Mouse (Mus musculus): ENCODE results near the gene Galnt17. TPM values are rescaled to one million over a fixed set of nuclear protein-coding genes. Genes with fewer than 3 reads are reported as not detected.

Gene Galnt17
- polyA plus RNA-seq, 1 experiment from 2014 or later, result 4.1 TPM

GRCm38 (mm10) chr5:131094771-131095170, 213.5 kb downstream of the Galnt17 start:
- no peak overlapping the region for H3K27ac ChIP-seq (replicated peaks; ENCODE audit: low read depth, low read length)
- peaks cover 8% of the 10 kb centered on the region for H3K9me3 ChIP-seq (ENCODE audit: control insufficient read depth, low read length)
- ATAC-seq (ENCODE audit: low read depth) (no peak), DNase-seq (ENCODE audit: low spot score) (peak; percentile 24)
- no peaks in the 10 kb centered on the region for H3K36me3 ChIP-seq (ENCODE audit: control insufficient read depth, insufficient read depth, low read length)
- no peaks in the 10 kb centered on the region for H3K27me3 ChIP-seq (replicated peaks; ENCODE audit: control insufficient read depth, insufficient read depth, low read length)
- no peak overlapping the region for H3K4me2 ChIP-seq (ENCODE audit: low read depth, low read length)
- no peak overlapping the region for H3K9ac ChIP-seq (ENCODE audit: low read depth, low read length)
- 61% methylated on average over 1 of the region's 1 CpGs for WGBS
- H3K4me3 ChIP-seq (ENCODE audit: low read depth, low read length), result no peak overlapping the region
- H3K4me1 ChIP-seq (ENCODE audit: control insufficient read depth, insufficient read depth, low read length), result 0 out of 2 replicates have a peak, but pooled peaks cover 1% of the 10 kb centered on the region

- H3K27me3 ChIP-seq (replicated peaks; ENCODE audit: control insufficient read depth, insufficient read depth, low read length), result no peaks in the 10 kb centered on the region
- peaks cover 5% of the 10 kb centered on the region; the same call in 1 of the 2 replicates for H3K4me1 ChIP-seq (ENCODE audit: control insufficient read depth, insufficient read depth, low read length)
- H3K36me3 ChIP-seq (ENCODE audit: control insufficient read depth, insufficient read depth, low read length), result no peaks in the 10 kb centered on the region
- DNase-seq (ENCODE audit: low spot score) (no peak), ATAC-seq (ENCODE audit: low read depth) (no peak)
- H3K4me2 ChIP-seq (ENCODE audit: low read depth, low read length), result no peak overlapping the region
- no peak overlapping the region for H3K27ac ChIP-seq (replicated peaks; ENCODE audit: low read depth, low read length)
- no peak overlapping the region for H3K9ac ChIP-seq (ENCODE audit: low read depth, low read length)
- no peak overlapping the region for H3K4me3 ChIP-seq (ENCODE audit: low read depth, low read length)
- H3K9me3 ChIP-seq (ENCODE audit: control insufficient read depth, low read length), result peaks cover 8% of the 10 kb centered on the region
- 79% methylated on average over 6 of the region's 6 CpGs for WGBS
These were observed 214.2 kb downstream of the Galnt17 start for GRCm38 (mm10) chr5:131094138-131094537.

GRCm38 (mm10) chr5:131089876-131090275, 218.4 kb downstream of the Galnt17 start:
- Histone ChIP-seq H3K4me1 (ENCODE audit: control insufficient read depth, insufficient read depth, low read length) (peaks cover 7% of the 10 kb centered on the region; the same call in 1 of the 2 replicates), H3K9ac (ENCODE audit: low read depth, low read length) (no peak overlapping the region), H3K27ac (replicated peaks; ENCODE audit: low read depth, low read length) (no peak overlapping the region), H3K4me3 (ENCODE audit: low read depth, low read length) (no peak overlapping the region), H3K36me3 (ENCODE audit: control insufficient read depth, insufficient read depth, low read length) (no peaks in the 10 kb centered on the region), H3K9me3 (ENCODE audit: control insufficient read depth, low read length) (no peaks in the 10 kb centered on the region), H3K4me2 (ENCODE audit: low read depth, low read length) (no peak overlapping the region), H3K27me3 (replicated peaks; ENCODE audit: control insufficient read depth, insufficient read depth, low read length) (no peaks in the 10 kb centered on the region)
- peak; percentile 73 for DNase-seq (ENCODE audit: low spot score)
- ATAC-seq (ENCODE audit: low read depth), result peak; percentile 81
- 21% methylated on average over 8 of the region's 8 CpGs for WGBS

GRCm38 (mm10) chr5:131088866-131089265, 219.4 kb downstream of the Galnt17 start:
- H3K4me1 ChIP-seq (ENCODE audit: control insufficient read depth, insufficient read depth, low read length), result peaks cover 7% of the 10 kb centered on the region; the same call in 1 of the 2 replicates
- H3K36me3 ChIP-seq (ENCODE audit: control insufficient read depth, insufficient read depth, low read length), result no peaks in the 10 kb centered on the region
- ATAC-seq (ENCODE audit: low read depth) (peak; percentile 77; the same call in 1 of the 2 replicates), DNase-seq (ENCODE audit: low spot score) (peak; percentile 74)
- no peaks in the 10 kb centered on the region for H3K9me3 ChIP-seq (ENCODE audit: control insufficient read depth, low read length)
- H3K9ac ChIP-seq (ENCODE audit: low read depth, low read length), result no peak overlapping the region
- WGBS, result 45% methylated on average over 11 of the region's 11 CpGs
- no peak overlapping the region; the same call in 1 of the 2 replicates for H3K27ac ChIP-seq (replicated peaks; ENCODE audit: low read depth, low read length)
- no peaks in the 10 kb centered on the region for H3K27me3 ChIP-seq (replicated peaks; ENCODE audit: control insufficient read depth, insufficient read depth, low read length)
- peak overlapping the region; percentile 17; the same call in 1 of the 2 replicates for H3K4me2 ChIP-seq (ENCODE audit: low read depth, low read length)
- H3K4me3 ChIP-seq (ENCODE audit: low read depth, low read length), result no peak overlapping the region

GRCm38 (mm10) chr5:131083072-131083657, 225.1 kb downstream of the Galnt17 start:
- no peaks in the 10 kb centered on the region for H3K4me1 ChIP-seq (ENCODE audit: control insufficient read depth, insufficient read depth, low read length)
- 24% methylated on average over 14 of the region's 14 CpGs for WGBS
- H3K9ac ChIP-seq (ENCODE audit: low read depth, low read length), result no peak overlapping the region
- H3K4me2 ChIP-seq (ENCODE audit: low read depth, low read length), result peak overlapping the region; percentile 23; the same call in 1 of the 2 replicates
- no peaks in the 10 kb centered on the region for H3K27me3 ChIP-seq (replicated peaks; ENCODE audit: control insufficient read depth, insufficient read depth, low read length)
- H3K9me3 ChIP-seq (ENCODE audit: control insufficient read depth, low read length), result no peaks in the 10 kb centered on the region
- peak; percentile 80 for ATAC-seq (ENCODE audit: low read depth)
- H3K36me3 ChIP-seq (ENCODE audit: control insufficient read depth, insufficient read depth, low read length), result no peaks in the 10 kb centered on the region
- peak; percentile 84 for DNase-seq (ENCODE audit: low spot score)
- no peak overlapping the region for H3K27ac ChIP-seq (replicated peaks; ENCODE audit: low read depth, low read length)
- no peak overlapping the region for H3K4me3 ChIP-seq (ENCODE audit: low read depth, low read length)

GRCm38 (mm10) chr5:131077682-131078081, 230.6 kb downstream of the Galnt17 start:
- Histone ChIP-seq H3K4me2 (ENCODE audit: low read depth, low read length) (no peak overlapping the region), H3K4me1 (ENCODE audit: control insufficient read depth, insufficient read depth, low read length) (no peaks in the 10 kb centered on the region), H3K4me3 (ENCODE audit: low read depth, low read length) (no peak overlapping the region), H3K27me3 (replicated peaks; ENCODE audit: control insufficient read depth, insufficient read depth, low read length) (no peaks in the 10 kb centered on the region), H3K36me3 (ENCODE audit: control insufficient read depth, insufficient read depth, low read length) (no peaks in the 10 kb centered on the region), H3K27ac (replicated peaks; ENCODE audit: low read depth, low read length) (no peak overlapping the region), H3K9me3 (ENCODE audit: control insufficient read depth, low read length) (no peaks in the 10 kb centered on the region), H3K9ac (ENCODE audit: low read depth, low read length) (no peak overlapping the region)
- DNase-seq (ENCODE audit: low spot score), result no peak
- no peak for ATAC-seq (ENCODE audit: low read depth)
- 38% methylated on average over 1 of the region's 1 CpGs for WGBS

- Histone ChIP-seq H3K9ac (ENCODE audit: low read depth, low read length) (no peak overlapping the region), H3K4me3 (ENCODE audit: low read depth, low read length) (no peak overlapping the region), H3K27me3 (replicated peaks; ENCODE audit: control insufficient read depth, insufficient read depth, low read length) (no peaks in the 10 kb centered on the region), H3K9me3 (ENCODE audit: control insufficient read depth, low read length) (no peaks in the 10 kb centered on the region), H3K4me2 (ENCODE audit: low read depth, low read length) (no peak overlapping the region), H3K36me3 (ENCODE audit: control insufficient read depth, insufficient read depth, low read length) (no peaks in the 10 kb centered on the region), H3K27ac (replicated peaks; ENCODE audit: low read depth, low read length) (no peak overlapping the region), H3K4me1 (ENCODE audit: control insufficient read depth, insufficient read depth, low read length) (no peaks in the 10 kb centered on the region)
- DNase-seq (ENCODE audit: low spot score) (no peak), ATAC-seq (ENCODE audit: low read depth) (no peak)
- WGBS, result 89% methylated on average over 7 of the region's 7 CpGs
These were observed 232.5 kb downstream of the Galnt17 start for GRCm38 (mm10) chr5:131075795-131076194.

GRCm38 (mm10) chr5:131074295-131074694, 234.0 kb downstream of the Galnt17 start:
- Histone ChIP-seq H3K9me3 (ENCODE audit: control insufficient read depth, low read length) (no peaks in the 10 kb centered on the region), H3K36me3 (ENCODE audit: control insufficient read depth, insufficient read depth, low read length) (no peaks in the 10 kb centered on the region), H3K4me2 (ENCODE audit: low read depth, low read length) (no peak overlapping the region), H3K27me3 (replicated peaks; ENCODE audit: control insufficient read depth, insufficient read depth, low read length) (no peaks in the 10 kb centered on the region), H3K27ac (replicated peaks; ENCODE audit: low read depth, low read length) (no peak overlapping the region), H3K9ac (ENCODE audit: low read depth, low read length) (no peak overlapping the region), H3K4me3 (ENCODE audit: low read depth, low read length) (no peak overlapping the region), H3K4me1 (ENCODE audit: control insufficient read depth, insufficient read depth, low read length) (no peaks in the 10 kb centered on the region)
- whole genome bisulfite sequencing, result 74% methylated on average over 4 of the region's 4 CpGs
- DNase-seq (ENCODE audit: low spot score) (no peak), ATAC-seq (ENCODE audit: low read depth) (no peak)

GRCm38 (mm10) chr5:131065174-131065573, 243.1 kb downstream of the Galnt17 start:
- no peak overlapping the region for H3K9ac ChIP-seq (ENCODE audit: low read depth, low read length)
- no peaks in the 10 kb centered on the region for H3K4me1 ChIP-seq (ENCODE audit: control insufficient read depth, insufficient read depth, low read length)
- ATAC-seq (ENCODE audit: low read depth) (no peak), DNase-seq (ENCODE audit: low spot score) (no peak)
- no peak overlapping the region for H3K4me2 ChIP-seq (ENCODE audit: low read depth, low read length)
- WGBS, result 82% methylated on average over 6 of the region's 6 CpGs
- H3K9me3 ChIP-seq (ENCODE audit: control insufficient read depth, low read length), result peaks cover 5% of the 10 kb centered on the region; the same call in 1 of the 2 replicates
- H3K4me3 ChIP-seq (ENCODE audit: low read depth, low read length), result no peak overlapping the region
- H3K36me3 ChIP-seq (ENCODE audit: control insufficient read depth, insufficient read depth, low read length), result no peaks in the 10 kb centered on the region
- no peaks in the 10 kb centered on the region for H3K27me3 ChIP-seq (replicated peaks; ENCODE audit: control insufficient read depth, insufficient read depth, low read length)
- no peak overlapping the region for H3K27ac ChIP-seq (replicated peaks; ENCODE audit: low read depth, low read length)

Measured in embryonic facial prominence, embryonic 14.5 days (tissue).